Mouse (Mus musculus) forebrain, embryonic 11.5 days (tissue): ENCODE results near the gene Zfyve1. TPM values are rescaled to one million over a fixed set of nuclear protein-coding genes. Genes with fewer than 3 reads are reported as not detected.

Experiments used
- ATAC-seq: fragments of 200-750 bp; cut with Nextera tagmentation; replicated peaks from 2 replicates; pipeline ENCODE4 v1.8.0; 2017; ENCODE audit warnings: moderate TSS enrichment; ENCODE audit not compliant: low FRiP score
- DNase-seq: peaks from one replicate; pipeline ENCODE4 v3.0.0-alpha.2; 2017; ENCODE audit warnings: low spot score
- H3K27ac ChIP-seq: fragments of 300-500 bp; sonication (generic); 2 replicates; pipeline ENCODE4 v1.5.1; 2014; ENCODE audit warnings: low read depth, low read length
- H3K27me3 ChIP-seq: fragments of 300-500 bp; sonication (generic); 2 replicates; pipeline ENCODE4 v1.6.1; 2014; ENCODE audit warnings: mild to moderate bottlenecking, low read length, mixed read lengths; ENCODE audit not compliant: control insufficient read depth, insufficient read depth
- H3K36me3 ChIP-seq: fragments of 300-500 bp; sonication (generic); 2 replicates; pipeline ENCODE4 v1.6.1; 2014; ENCODE audit warnings: mild to moderate bottlenecking, low read length, moderate library complexity, mixed read lengths; ENCODE audit not compliant: control insufficient read depth, insufficient read depth
- H3K4me1 ChIP-seq: fragments of 300-500 bp; sonication (generic); replicated peaks from 2 replicates; pipeline ENCODE4 v1.6.1; 2014; ENCODE audit warnings: low read length, mixed read lengths; ENCODE audit not compliant: control insufficient read depth, insufficient read depth
- H3K4me2 ChIP-seq: fragments of 300-500 bp; sonication (generic); 2 replicates; pipeline ENCODE4 v1.6.1; 2014; ENCODE audit warnings: low read depth, mild to moderate bottlenecking, low read length, moderate library complexity, mixed read lengths; ENCODE audit not compliant: severe bottlenecking
- H3K4me3 ChIP-seq: fragments of 300-500 bp; sonication (generic); 2 replicates; pipeline ENCODE4 v1.5.1; 2014; ENCODE audit warnings: low read depth, low read length
- H3K9ac ChIP-seq: fragments of 300-500 bp; sonication (generic); 2 replicates; pipeline ENCODE4 v1.6.1; 2014; ENCODE audit warnings: low read length
- H3K9me3 ChIP-seq: fragments of 300-500 bp; sonication (generic); 2 replicates; pipeline ENCODE4 v1.6.1; 2016; ENCODE audit warnings: low read length, mixed read lengths; ENCODE audit not compliant: control insufficient read depth
- WGBS: fragments of 180-500 bp; shearing (Covaris S2); extraction: QIAGEN DNeasy Blood & Tissue Kit; methylation state at CpG from one replicate; pipeline ENCODE4 v1.1.7; 2014; 5-methylcytosine and 5-hydroxymethylcytosine counted together
- polyA plus RNA-seq: library from polyadenylated mRNA; unstranded; fragments of >200 nt; fragmentation: Nextera tagmentation; extraction: Ambion mirVana; gene quantifications from 2 replicates; pipeline ENCODE4 v1.2.1, GENCODE M21; 2014

Gene Zfyve1
- polyA plus RNA-seq, 1 experiment from 2014 or later = 24.9 TPM

DNA sequence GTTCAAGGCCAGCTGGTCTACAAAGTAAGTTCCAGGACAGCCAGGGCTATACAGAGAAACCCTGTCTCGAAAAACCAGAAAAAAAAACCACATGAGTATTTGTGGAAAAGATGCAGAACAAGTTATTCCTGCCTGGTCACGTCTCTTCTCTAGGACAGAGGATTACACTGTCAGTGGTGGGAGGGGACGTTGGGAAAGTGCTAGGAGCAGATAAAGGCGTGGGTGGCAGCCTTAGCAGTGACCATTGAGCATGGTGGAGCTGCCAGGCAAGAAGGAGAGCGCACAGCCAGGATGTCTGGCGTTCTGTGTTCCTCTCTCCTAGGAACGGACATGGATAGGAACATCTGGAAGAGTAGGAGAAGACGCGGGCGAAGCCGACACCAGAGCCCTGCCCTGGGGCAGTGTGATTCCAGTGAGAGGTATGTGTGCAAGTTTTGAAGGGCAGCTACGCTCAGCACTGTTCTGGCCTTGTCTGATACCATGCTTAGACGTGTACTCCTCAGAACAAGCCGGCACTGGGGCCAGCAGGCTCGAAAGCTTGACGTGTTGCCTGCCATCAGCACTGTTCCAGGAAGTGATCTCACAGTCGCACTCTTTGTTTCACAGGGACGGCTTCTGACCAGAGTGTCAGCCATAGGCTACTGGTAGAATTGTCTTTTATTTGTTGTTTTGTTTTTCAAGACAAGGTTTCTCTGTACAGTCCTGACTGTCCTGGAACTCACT, 71.0 kb downstream of the Zfyve1 start:
- WGBS = 84% methylated on average over 18 of the region's 18 CpGs
- Histone ChIP-seq H3K4me1 (peaks cover 4% of the 10 kb centered on the region; the same call in 1 of the 2 replicates), H3K4me3 (no peak overlapping the region), H3K36me3 (no peaks in the 10 kb centered on the region), H3K27ac (no peak overlapping the region), H3K27me3 (no peaks in the 10 kb centered on the region), H3K4me2 (no peak overlapping the region), H3K9me3 (no peaks in the 10 kb centered on the region), H3K9ac (no peak overlapping the region)
- no peak for DNase-seq
- ATAC-seq = no peak

DNA sequence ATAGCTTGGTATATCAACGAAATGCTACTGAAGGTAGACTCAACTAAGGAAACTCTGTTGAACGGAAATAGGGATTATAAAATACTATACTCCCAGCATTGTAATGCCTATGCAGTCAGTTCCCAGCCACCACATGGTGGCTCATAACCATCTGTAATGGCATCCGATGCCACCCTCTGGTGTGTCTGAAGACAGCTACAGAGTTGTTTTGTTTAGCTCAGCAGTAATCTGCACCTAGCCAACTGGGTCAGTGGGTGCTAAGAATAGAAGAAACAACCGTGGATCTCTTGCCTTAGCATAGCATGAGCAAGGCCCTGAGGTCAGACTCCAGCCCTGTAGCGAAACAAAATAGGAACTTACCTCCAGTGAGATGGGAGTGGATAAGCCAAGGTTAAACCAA, 72.7 kb downstream of the Zfyve1 start:
- Histone ChIP-seq H3K27ac (no peak overlapping the region), H3K4me1 (peaks cover 5% of the 10 kb centered on the region; the same call in 1 of the 2 replicates), H3K27me3 (no peaks in the 10 kb centered on the region), H3K36me3 (no peaks in the 10 kb centered on the region), H3K4me3 (no peak overlapping the region), H3K4me2 (no peak overlapping the region), H3K9ac (no peak overlapping the region), H3K9me3 (no peaks in the 10 kb centered on the region)
- WGBS = 83% methylated on average over 5 of the region's 5 CpGs
- ATAC-seq (no peak), DNase-seq (no peak)

DNA sequence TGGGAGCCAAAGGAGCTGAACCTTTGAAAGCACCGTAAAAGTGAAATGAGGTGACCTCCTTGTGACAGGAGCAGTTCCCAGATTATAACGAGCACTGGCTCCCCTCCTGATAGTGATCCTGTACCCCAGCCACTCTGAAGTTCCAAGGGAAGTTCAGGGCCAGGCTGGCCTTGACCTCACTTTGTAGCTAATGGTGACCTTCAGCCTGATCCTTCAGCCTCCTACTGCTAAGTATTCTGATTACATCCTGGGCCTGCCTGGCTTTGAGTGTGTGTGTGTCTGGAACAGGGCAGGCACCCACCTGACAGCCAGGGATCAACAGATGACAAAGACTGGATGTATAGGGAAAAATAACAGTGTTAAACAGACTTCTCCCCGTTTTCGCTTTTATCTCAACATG, 73.1 kb downstream of the Zfyve1 start:
- DNase-seq = no peak
- H3K27ac ChIP-seq = no peak overlapping the region
- no peak overlapping the region for H3K4me2 ChIP-seq
- no peaks in the 10 kb centered on the region for H3K27me3 ChIP-seq
- no peaks in the 10 kb centered on the region for H3K36me3 ChIP-seq
- WGBS = 82% methylated on average over 4 of the region's 4 CpGs
- ATAC-seq = no peak
- no peaks in the 10 kb centered on the region for H3K9me3 ChIP-seq
- no peak overlapping the region for H3K4me3 ChIP-seq
- no peak overlapping the region for H3K9ac ChIP-seq
- peaks cover 5% of the 10 kb centered on the region; the same call in 1 of the 2 replicates for H3K4me1 ChIP-seq

DNA sequence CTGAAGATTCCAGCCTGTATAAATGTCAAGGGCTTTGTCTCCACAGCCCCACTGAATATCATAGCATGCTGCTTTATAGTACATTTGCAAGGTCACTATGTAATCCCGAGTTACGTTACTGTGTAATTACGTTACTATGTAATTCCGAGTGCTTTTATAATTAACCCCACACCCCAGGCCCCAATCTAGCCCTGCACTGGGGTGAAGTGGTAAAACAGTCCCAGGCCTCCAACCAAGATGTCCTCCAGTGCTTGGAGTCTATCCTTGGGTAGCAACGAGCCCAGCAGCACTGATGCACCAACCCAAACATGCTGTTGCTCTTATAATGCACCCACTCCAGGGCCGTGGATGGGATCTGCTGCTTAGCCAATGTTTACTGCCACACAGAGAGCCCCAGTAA, 74.0 kb downstream of the Zfyve1 start:
- Histone ChIP-seq H3K4me3 (no peak overlapping the region), H3K4me1 (peaks cover 5% of the 10 kb centered on the region; the same call in 1 of the 2 replicates), H3K27me3 (no peaks in the 10 kb centered on the region), H3K9me3 (no peaks in the 10 kb centered on the region), H3K36me3 (no peaks in the 10 kb centered on the region), H3K4me2 (no peak overlapping the region), H3K27ac (no peak overlapping the region), H3K9ac (no peak overlapping the region)
- WGBS = 94% methylated on average over 6 of the region's 6 CpGs
- no peak for ATAC-seq
- DNase-seq = no peak

DNA sequence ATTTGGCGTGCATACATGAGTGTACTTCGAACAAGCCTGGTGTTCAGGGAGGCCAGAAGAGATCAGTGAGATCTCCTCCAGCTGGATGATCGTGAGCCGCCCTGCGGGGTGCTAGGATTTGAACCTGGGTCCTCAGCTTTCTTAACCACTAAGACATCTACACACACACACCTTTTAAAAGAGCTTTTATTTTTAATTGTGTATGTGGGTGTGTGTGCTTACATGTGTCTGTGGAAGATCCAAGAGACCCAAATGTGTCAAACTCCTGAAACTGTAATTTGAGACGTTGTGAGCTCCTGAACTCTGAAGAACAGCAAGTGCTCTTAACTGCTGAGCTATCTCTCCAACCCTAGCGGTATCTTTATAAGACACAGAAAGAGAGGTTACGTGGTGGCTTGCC, 75.9 kb downstream of the Zfyve1 start:
- WGBS = 54% methylated on average over 8 of the region's 8 CpGs
- Histone ChIP-seq H3K9ac (no peak overlapping the region; the same call in 1 of the 2 replicates), H3K27ac (no peak overlapping the region), H3K4me3 (peak overlapping the region; percentile 65), H3K27me3 (no peaks in the 10 kb centered on the region), H3K36me3 (no peaks in the 10 kb centered on the region), H3K4me2 (peak overlapping the region; percentile 74), H3K9me3 (no peaks in the 10 kb centered on the region), H3K4me1 (peaks cover 5% of the 10 kb centered on the region; the same call in 1 of the 2 replicates)
- ATAC-seq (no peak), DNase-seq (no peak)

DNA sequence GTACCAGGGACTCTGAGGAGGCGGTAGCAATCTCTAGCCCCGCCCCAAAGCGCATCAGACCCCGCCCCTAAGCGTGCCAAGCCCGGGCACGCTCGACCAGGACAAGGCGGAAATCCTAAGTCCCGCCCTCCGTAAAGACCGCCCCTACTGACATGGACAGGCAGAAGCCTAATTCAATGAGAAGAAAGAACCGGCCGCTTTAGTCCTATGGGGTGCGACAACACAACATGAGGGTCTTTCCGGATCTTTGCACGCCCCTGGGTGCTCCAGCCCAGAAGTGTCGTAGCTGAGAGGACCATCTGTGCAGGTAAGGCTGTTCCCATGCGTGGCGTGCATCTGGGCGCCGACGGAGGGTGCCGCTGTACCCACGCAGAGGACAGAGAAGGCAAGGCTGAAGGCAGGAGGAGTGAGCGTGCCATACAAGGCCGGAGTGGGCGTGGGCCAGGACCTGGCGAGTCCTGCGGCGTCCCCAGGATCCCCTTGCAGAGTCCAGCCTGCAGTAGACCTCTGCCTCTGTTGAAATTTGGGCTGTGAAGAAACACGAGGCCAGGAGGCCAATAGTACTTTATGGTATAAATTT, 76.6 kb downstream of the Zfyve1 start, which contains the start of gene Dcaf4:
Gene Dcaf4 (plus strand): TSS at position 156 of the 580 bp plus-strand sequence.
- H3K27me3 ChIP-seq = no peaks in the 10 kb centered on the region
- peak; percentile 98 for ATAC-seq
- H3K27ac ChIP-seq = no peak within 1 kb of the TSS
- peak within 1 kb of the TSS; percentile 77 for H3K9ac ChIP-seq
- DNase-seq = peak; percentile 96
- WGBS = under 1% methylated on average over 32 of the region's 32 CpGs
- H3K4me2 ChIP-seq = peak within 1 kb of the TSS; percentile 74
- H3K4me3 ChIP-seq = peak within 1 kb of the TSS; percentile 65
- no peaks in the 10 kb centered on the region for H3K9me3 ChIP-seq
- H3K4me1 ChIP-seq = peaks cover 5% of the 10 kb centered on the region; the same call in 1 of the 2 replicates
- no peaks in the 10 kb centered on the region for H3K36me3 ChIP-seq

DNA sequence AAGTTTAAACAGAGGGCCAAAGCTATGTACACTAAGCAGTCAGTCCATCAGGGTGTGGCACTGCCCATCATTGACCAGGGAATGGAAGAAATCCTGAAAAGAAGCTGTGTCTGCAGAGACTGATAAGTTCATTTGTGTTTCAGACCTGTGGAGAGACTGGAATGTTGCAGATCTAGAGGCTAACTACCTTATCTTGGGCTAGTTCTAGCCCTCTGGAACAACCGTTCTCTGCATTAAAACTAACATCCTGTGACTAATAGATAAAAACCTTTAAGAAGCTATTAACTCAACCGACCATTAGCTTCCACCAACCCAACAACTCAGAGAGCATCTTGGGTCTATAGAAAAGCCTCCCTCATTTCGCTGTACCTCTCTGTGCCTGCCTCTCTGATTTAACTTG, 79.4 kb downstream of the Zfyve1 start:
- WGBS = 82% methylated on average over 3 of the region's 3 CpGs
- Histone ChIP-seq H3K4me2 (no peak overlapping the region), H3K4me3 (no peak overlapping the region), H3K27ac (no peak overlapping the region), H3K27me3 (no peaks in the 10 kb centered on the region), H3K9me3 (no peaks in the 10 kb centered on the region), H3K36me3 (no peaks in the 10 kb centered on the region), H3K4me1 (peaks cover 7% of the 10 kb centered on the region; the same call in 1 of the 2 replicates), H3K9ac (no peak overlapping the region)
- ATAC-seq = no peak
- no peak for DNase-seq

DNA sequence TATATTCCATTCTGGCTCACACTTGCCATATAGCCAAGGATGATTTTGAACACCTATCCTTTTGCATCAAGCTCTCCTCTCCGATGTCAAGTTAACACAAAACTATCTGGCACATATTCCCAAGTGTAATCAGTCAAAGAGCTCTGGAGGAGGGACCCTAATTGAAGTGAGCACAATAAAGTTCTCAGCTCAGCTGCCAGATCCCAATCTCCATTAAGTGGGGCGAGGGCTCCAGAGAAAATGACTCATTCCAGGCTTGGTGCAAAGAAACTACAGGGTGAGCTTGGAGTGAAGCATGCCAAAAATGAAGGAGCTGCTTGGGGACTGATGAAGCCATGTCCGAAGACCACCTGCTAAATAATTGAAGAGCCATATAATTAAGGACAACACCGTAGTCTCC, 82.8 kb downstream of the Zfyve1 start:
- WGBS = 74% methylated on average over 4 of the region's 4 CpGs

More for the DNA sequence above, 82.8 kb downstream of the Zfyve1 start:
- no peak overlapping the region for H3K4me3 ChIP-seq
- peaks cover 2% of the 10 kb centered on the region; the same call in 1 of the 2 replicates for H3K4me1 ChIP-seq
- no peaks in the 10 kb centered on the region for H3K36me3 ChIP-seq
- no peaks in the 10 kb centered on the region for H3K27me3 ChIP-seq
- no peak for ATAC-seq
- no peak for DNase-seq
- no peaks in the 10 kb centered on the region for H3K9me3 ChIP-seq
- no peak overlapping the region for H3K27ac ChIP-seq
- no peak overlapping the region for H3K4me2 ChIP-seq
- no peak overlapping the region for H3K9ac ChIP-seq
